Mouse (Mus musculus): ENCODE measurements around the gene Cd52. TPM values are rescaled to one million over a fixed set of nuclear protein-coding genes. Genes with fewer than 3 reads are reported as not detected.

Gene Cd52
- polyA plus RNA-seq, 1 experiment from 2014 or later, result 23.8 TPM

GRCm38 (mm10) chr4:134127793-134128192 lies 32.9 kb upstream of the Cd52 start:
- 46% methylated on average over 8 of the region's 8 CpGs for WGBS
- Histone ChIP-seq H3K27ac (ENCODE audit: low read length) (no peak overlapping the region; the same call in 1 of the 2 replicates), H3K9ac (ENCODE audit: low read length) (peak overlapping the region; percentile 90), H3K4me3 (ENCODE audit: low read length) (peak overlapping the region; percentile 84), H3K36me3 (ENCODE audit: control insufficient read depth, insufficient read depth, low read length) (peaks cover 5% of the 10 kb centered on the region; the same call in 1 of the 2 replicates), H3K4me1 (replicated peaks; ENCODE audit: control insufficient read depth, insufficient read depth, low read length) (peaks cover 16% of the 10 kb centered on the region), H3K27me3 (ENCODE audit: control insufficient read depth, insufficient read depth, low read depth, low read length) (no peaks in the 10 kb centered on the region), H3K4me2 (ENCODE audit: low read depth, low read length) (peak overlapping the region; percentile 83), H3K9me3 (ENCODE audit: control insufficient read depth, low read length) (no peaks in the 10 kb centered on the region)
- no peak for ATAC-seq (ENCODE audit: low read depth)

GRCm38 (mm10) chr4:134127121-134127455 lies 32.2 kb upstream of the Cd52 start:
- H3K4me1 ChIP-seq (replicated peaks; ENCODE audit: control insufficient read depth, insufficient read depth, low read length), result peaks cover 16% of the 10 kb centered on the region
- H3K9ac ChIP-seq (ENCODE audit: low read length), result no peak overlapping the region; the same call in 1 of the 2 replicates
- H3K27ac ChIP-seq (ENCODE audit: low read length), result no peak overlapping the region
- no peaks in the 10 kb centered on the region for H3K9me3 ChIP-seq (ENCODE audit: control insufficient read depth, low read length)
- H3K4me2 ChIP-seq (ENCODE audit: low read depth, low read length), result no peak overlapping the region
- ATAC-seq (ENCODE audit: low read depth), result no peak
- H3K4me3 ChIP-seq (ENCODE audit: low read length), result no peak overlapping the region
- H3K36me3 ChIP-seq (ENCODE audit: control insufficient read depth, insufficient read depth, low read length), result peaks cover 5% of the 10 kb centered on the region; the same call in 1 of the 2 replicates
- 80% methylated on average over 7 of the region's 7 CpGs for WGBS
- H3K27me3 ChIP-seq (ENCODE audit: control insufficient read depth, insufficient read depth, low read depth, low read length), result no peaks in the 10 kb centered on the region

GRCm38 (mm10) chr4:134126300-134127120 lies 31.6 kb upstream of the Cd52 start:
- no peak overlapping the region for H3K4me3 ChIP-seq (ENCODE audit: low read length)
- H3K4me2 ChIP-seq (ENCODE audit: low read depth, low read length), result no peak overlapping the region
- no peak overlapping the region for H3K9ac ChIP-seq (ENCODE audit: low read length)
- no peaks in the 10 kb centered on the region for H3K27me3 ChIP-seq (ENCODE audit: control insufficient read depth, insufficient read depth, low read depth, low read length)
- WGBS, result 86% methylated on average over 21 of the region's 21 CpGs
- H3K27ac ChIP-seq (ENCODE audit: low read length), result no peak overlapping the region
- no peak for ATAC-seq (ENCODE audit: low read depth)
- H3K36me3 ChIP-seq (ENCODE audit: control insufficient read depth, insufficient read depth, low read length), result peaks cover 5% of the 10 kb centered on the region; the same call in 1 of the 2 replicates
- H3K9me3 ChIP-seq (ENCODE audit: control insufficient read depth, low read length), result no peaks in the 10 kb centered on the region
- peaks cover 16% of the 10 kb centered on the region for H3K4me1 ChIP-seq (replicated peaks; ENCODE audit: control insufficient read depth, insufficient read depth, low read length)

- Histone ChIP-seq H3K4me3 (ENCODE audit: low read length) (no peak overlapping the region), H3K27ac (ENCODE audit: low read length) (no peak overlapping the region), H3K36me3 (ENCODE audit: control insufficient read depth, insufficient read depth, low read length) (no peaks in the 10 kb centered on the region), H3K27me3 (ENCODE audit: control insufficient read depth, insufficient read depth, low read depth, low read length) (no peaks in the 10 kb centered on the region), H3K4me1 (replicated peaks; ENCODE audit: control insufficient read depth, insufficient read depth, low read length) (peaks cover 16% of the 10 kb centered on the region), H3K9ac (ENCODE audit: low read length) (no peak overlapping the region), H3K9me3 (ENCODE audit: control insufficient read depth, low read length) (no peaks in the 10 kb centered on the region), H3K4me2 (ENCODE audit: low read depth, low read length) (no peak overlapping the region)
- WGBS, result 87% methylated on average over 15 of the region's 15 CpGs
- ATAC-seq (ENCODE audit: low read depth), result no peak
Observed at GRCm38 (mm10) chr4:134125383-134126060, 30.6 kb upstream of the Cd52 start.

GRCm38 (mm10) chr4:134123680-134124551 lies 29.0 kb upstream of the Cd52 start:
- Histone ChIP-seq H3K27ac (ENCODE audit: low read length) (no peak overlapping the region), H3K36me3 (ENCODE audit: control insufficient read depth, insufficient read depth, low read length) (no peaks in the 10 kb centered on the region), H3K9me3 (ENCODE audit: control insufficient read depth, low read length) (no peaks in the 10 kb centered on the region), H3K4me3 (ENCODE audit: low read length) (no peak overlapping the region), H3K4me1 (replicated peaks; ENCODE audit: control insufficient read depth, insufficient read depth, low read length) (peaks cover 8% of the 10 kb centered on the region; the same call in 1 of the 2 replicates), H3K4me2 (ENCODE audit: low read depth, low read length) (no peak overlapping the region), H3K9ac (ENCODE audit: low read length) (no peak overlapping the region), H3K27me3 (ENCODE audit: control insufficient read depth, insufficient read depth, low read depth, low read length) (no peaks in the 10 kb centered on the region)
- 20% methylated on average over 17 of the region's 17 CpGs for WGBS
- no peak for ATAC-seq (ENCODE audit: low read depth)

GRCm38 (mm10) chr4:134123147-134123546 lies 28.3 kb upstream of the Cd52 start:
- no peaks in the 10 kb centered on the region for H3K9me3 ChIP-seq (ENCODE audit: control insufficient read depth, low read length)
- no peak overlapping the region for H3K27ac ChIP-seq (ENCODE audit: low read length)
- ATAC-seq (ENCODE audit: low read depth), result no peak
- H3K36me3 ChIP-seq (ENCODE audit: control insufficient read depth, insufficient read depth, low read length), result no peaks in the 10 kb centered on the region
- no peaks in the 10 kb centered on the region for H3K27me3 ChIP-seq (ENCODE audit: control insufficient read depth, insufficient read depth, low read depth, low read length)
- H3K9ac ChIP-seq (ENCODE audit: low read length), result no peak overlapping the region
- 93% methylated on average over 6 of the region's 6 CpGs for WGBS
- no peak overlapping the region for H3K4me2 ChIP-seq (ENCODE audit: low read depth, low read length)
- no peak overlapping the region for H3K4me3 ChIP-seq (ENCODE audit: low read length)
- H3K4me1 ChIP-seq (replicated peaks; ENCODE audit: control insufficient read depth, insufficient read depth, low read length), result peaks cover 8% of the 10 kb centered on the region; the same call in 1 of the 2 replicates

GRCm38 (mm10) chr4:134122281-134122680 lies 27.4 kb upstream of the Cd52 start:
- no peak overlapping the region for H3K27ac ChIP-seq (ENCODE audit: low read length)
- 40% methylated on average over 3 of the region's 3 CpGs for WGBS

GRCm38 (mm10) chr4:134121571-134121970 lies 26.7 kb upstream of the Cd52 start:
- no peak overlapping the region for H3K4me2 ChIP-seq (ENCODE audit: low read depth, low read length)
- H3K27ac ChIP-seq (ENCODE audit: low read length), result no peak overlapping the region
- no peak for ATAC-seq (ENCODE audit: low read depth)
- no peaks in the 10 kb centered on the region for H3K36me3 ChIP-seq (ENCODE audit: control insufficient read depth, insufficient read depth, low read length)
- no peaks in the 10 kb centered on the region for H3K27me3 ChIP-seq (ENCODE audit: control insufficient read depth, insufficient read depth, low read depth, low read length)
- no peaks in the 10 kb centered on the region for H3K9me3 ChIP-seq (ENCODE audit: control insufficient read depth, low read length)
- WGBS, result 38% methylated on average over 4 of the region's 4 CpGs
- peaks cover under 1% of the 10 kb centered on the region; the same call in 1 of the 2 replicates for H3K4me1 ChIP-seq (replicated peaks; ENCODE audit: control insufficient read depth, insufficient read depth, low read length)
- H3K9ac ChIP-seq (ENCODE audit: low read length), result no peak overlapping the region
- no peak overlapping the region for H3K4me3 ChIP-seq (ENCODE audit: low read length)

More at GRCm38 (mm10) chr4:134122281-134122680, 27.4 kb upstream of the Cd52 start:
- no peak for ATAC-seq (ENCODE audit: low read depth)
- H3K4me3 ChIP-seq (ENCODE audit: low read length), result no peak overlapping the region
- H3K9ac ChIP-seq (ENCODE audit: low read length), result no peak overlapping the region
- H3K4me1 ChIP-seq (replicated peaks; ENCODE audit: control insufficient read depth, insufficient read depth, low read length), result peaks cover 4% of the 10 kb centered on the region; the same call in 1 of the 2 replicates
- H3K4me2 ChIP-seq (ENCODE audit: low read depth, low read length), result no peak overlapping the region
- H3K9me3 ChIP-seq (ENCODE audit: control insufficient read depth, low read length), result no peaks in the 10 kb centered on the region
- H3K36me3 ChIP-seq (ENCODE audit: control insufficient read depth, insufficient read depth, low read length), result no peaks in the 10 kb centered on the region
- no peaks in the 10 kb centered on the region for H3K27me3 ChIP-seq (ENCODE audit: control insufficient read depth, insufficient read depth, low read depth, low read length)

Data from lung, embryonic 16.5 days (tissue).